Mouse (Mus musculus) CH12.LX (cell line): ENCODE results near the gene Myzap.

ENCODE experiments used
- CTCF ChIP-seq, 2 experiments: IDR thresholded peaks in 1 of 2; conservative IDR thresholded peaks in 1 of 2; 2 replicates each; pipeline ENCODE4 v1.5.1; 2011 to 2012; ENCODE audit warnings: low read depth in 2 of 2, low read length in 2 of 2, improper control_type of control experiment in 1 of 2, inconsistent platforms in 1 of 2, mild to moderate bottlenecking in 1 of 2, moderate library complexity in 1 of 2
- ETS1 ChIP-seq: conservative IDR thresholded peaks from 2 replicates; pipeline ENCODE4 v1.6.1; 2012; ENCODE audit warnings: low read depth, mild to moderate bottlenecking, inconsistent platforms, low read length, improper control_type of control experiment, moderate library complexity
- UBTF ChIP-seq: IDR thresholded peaks from 2 replicates; pipeline ENCODE4 v1.6.1; 2012; ENCODE audit warnings: low read depth, mild to moderate bottlenecking, inconsistent platforms, low read length, improper control_type of control experiment, moderate library complexity

- no peak for TF ChIP-seq UBTF
- TF ChIP-seq ETS1, result no peak
- TF ChIP-seq CTCF (conservative IDR thresholded peaks at IDR 0.05 in 1 of 2, IDR thresholded peaks at IDR 0.05 in 1 of 2; ENCODE audit: low read depth in 2 of 2, low read length in 2 of 2), result no peak
Observed at GRCm38 (mm10) chr9:71535730-71536129, 56.4 kb downstream of the Myzap start.
